Mouse (Mus musculus): ENCODE measurements around the gene Bad. TPM values are rescaled to one million over a fixed set of nuclear protein-coding genes. Genes with fewer than 3 reads are reported as not detected.

The Bad gene
- total and polyA plus RNA-seq, 2 experiments from 2014 or later = 46.8 to 60.7 TPM

DNA sequence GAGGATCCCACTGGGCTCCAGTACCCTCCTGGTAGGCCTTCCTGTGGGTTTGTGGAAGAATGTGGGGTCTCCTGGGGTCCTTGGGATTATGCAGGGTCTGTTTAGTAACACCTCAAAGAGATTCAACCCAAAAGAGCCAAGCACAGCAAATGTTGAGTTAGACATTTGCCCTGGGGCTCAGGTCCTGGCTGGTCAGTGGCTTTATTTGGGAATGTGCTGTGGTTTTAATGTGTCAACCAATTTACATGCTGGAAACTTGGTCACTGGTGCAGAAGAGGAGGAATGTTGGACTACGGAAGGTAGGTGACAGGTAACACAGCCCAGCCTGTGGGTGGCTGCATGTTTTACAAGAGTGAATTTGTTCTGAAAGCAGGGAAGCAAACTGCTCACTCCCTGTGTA is 38.6 kb upstream of the Bad start:
- Histone ChIP-seq H3K36me3 (replicated peaks; ENCODE audit: control insufficient read depth, insufficient read depth, low read length) (peaks cover 24% of the 10 kb centered on the region), H3K27ac (ENCODE audit: low read depth) (no peak overlapping the region), H3K27me3 (ENCODE audit: control insufficient read depth, insufficient read depth, low read length) (no peaks in the 10 kb centered on the region), H3K9me3 (replicated peaks; ENCODE audit: control insufficient read depth, low read length) (no peaks in the 10 kb centered on the region), H3K4me1 (ENCODE audit: control insufficient read depth, insufficient read depth) (peaks cover 5% of the 10 kb centered on the region; the same call in 1 of the 2 replicates), H3K4me3 (ENCODE audit: low read depth, low read length) (no peak overlapping the region), H3K4me2 (ENCODE audit: low read depth, low read length) (no peak overlapping the region), H3K9ac (replicated peaks; ENCODE audit: low read depth, low read length) (no peak overlapping the region)
- ATAC-seq (ENCODE audit: insufficient read depth, low read depth) (no peak), DNase-seq (ENCODE audit: low spot score) (no peak)
- WGBS = 88% methylated on average over 1 of the region's 1 CpGs
- no peak for TF ChIP-seq EP300 (IDR thresholded peaks at IDR 0.05; ENCODE audit: low read depth)
- TF ChIP-seq CTCF (IDR thresholded peaks at IDR 0.05; ENCODE audit: low read depth) = no peak

GRCm38 (mm10) chr19:6904846-6905245 is 36.8 kb upstream of the Bad start:
- TF ChIP-seq CTCF (IDR thresholded peaks at IDR 0.05; ENCODE audit: low read depth) = no peak
- TF ChIP-seq EP300 (IDR thresholded peaks at IDR 0.05; ENCODE audit: low read depth) = no peak
- Histone ChIP-seq H3K27me3 (ENCODE audit: control insufficient read depth, insufficient read depth, low read length) (no peaks in the 10 kb centered on the region), H3K36me3 (replicated peaks; ENCODE audit: control insufficient read depth, insufficient read depth, low read length) (peaks cover 24% of the 10 kb centered on the region), H3K4me2 (ENCODE audit: low read depth, low read length) (no peak overlapping the region), H3K4me3 (ENCODE audit: low read depth, low read length) (no peak overlapping the region), H3K27ac (ENCODE audit: low read depth) (no peak overlapping the region), H3K9ac (replicated peaks; ENCODE audit: low read depth, low read length) (no peak overlapping the region), H3K4me1 (ENCODE audit: control insufficient read depth, insufficient read depth) (peaks cover 12% of the 10 kb centered on the region), H3K9me3 (replicated peaks; ENCODE audit: control insufficient read depth, low read length) (no peaks in the 10 kb centered on the region)
- no peak for DNase-seq (ENCODE audit: low spot score)
- WGBS = 74% methylated on average over 2 of the region's 2 CpGs
- no peak for ATAC-seq (ENCODE audit: insufficient read depth, low read depth)

- peaks cover 12% of the 10 kb centered on the region for H3K4me1 ChIP-seq (ENCODE audit: control insufficient read depth, insufficient read depth)
- TF ChIP-seq EP300 (IDR thresholded peaks at IDR 0.05; ENCODE audit: low read depth) (no peak), CTCF (IDR thresholded peaks at IDR 0.05; ENCODE audit: low read depth) (no peak)
- no peak overlapping the region for H3K9ac ChIP-seq (replicated peaks; ENCODE audit: low read depth, low read length)
- H3K9me3 ChIP-seq (replicated peaks; ENCODE audit: control insufficient read depth, low read length) = no peaks in the 10 kb centered on the region
- H3K27me3 ChIP-seq (ENCODE audit: control insufficient read depth, insufficient read depth, low read length) = no peaks in the 10 kb centered on the region
- peaks cover 24% of the 10 kb centered on the region for H3K36me3 ChIP-seq (replicated peaks; ENCODE audit: control insufficient read depth, insufficient read depth, low read length)
- DNase-seq (ENCODE audit: low spot score) (no peak), ATAC-seq (ENCODE audit: insufficient read depth, low read depth) (no peak)
- no peak overlapping the region for H3K4me3 ChIP-seq (ENCODE audit: low read depth, low read length)
- H3K4me2 ChIP-seq (ENCODE audit: low read depth, low read length) = no peak overlapping the region
- 94% methylated on average over 11 of the region's 11 CpGs for WGBS
- H3K27ac ChIP-seq (ENCODE audit: low read depth) = no peak overlapping the region
Observed at GRCm38 (mm10) chr19:6905498-6906159, 36.0 kb upstream of the Bad start.

GRCm38 (mm10) chr19:6906199-6906598 is 35.5 kb upstream of the Bad start:
- Histone ChIP-seq H3K4me2 (ENCODE audit: low read depth, low read length) (no peak overlapping the region), H3K27ac (ENCODE audit: low read depth) (no peak overlapping the region), H3K36me3 (replicated peaks; ENCODE audit: control insufficient read depth, insufficient read depth, low read length) (peaks cover 27% of the 10 kb centered on the region), H3K4me3 (ENCODE audit: low read depth, low read length) (no peak overlapping the region), H3K9me3 (replicated peaks; ENCODE audit: control insufficient read depth, low read length) (no peaks in the 10 kb centered on the region), H3K9ac (replicated peaks; ENCODE audit: low read depth, low read length) (no peak overlapping the region), H3K27me3 (ENCODE audit: control insufficient read depth, insufficient read depth, low read length) (no peaks in the 10 kb centered on the region), H3K4me1 (ENCODE audit: control insufficient read depth, insufficient read depth) (peaks cover 12% of the 10 kb centered on the region)
- DNase-seq (ENCODE audit: low spot score) = no peak
- WGBS = 75% methylated on average over 3 of the region's 3 CpGs
- ATAC-seq (ENCODE audit: insufficient read depth, low read depth) = no peak
- TF ChIP-seq EP300 (IDR thresholded peaks at IDR 0.05; ENCODE audit: low read depth) (no peak), CTCF (IDR thresholded peaks at IDR 0.05; ENCODE audit: low read depth) (no peak)

DNA sequence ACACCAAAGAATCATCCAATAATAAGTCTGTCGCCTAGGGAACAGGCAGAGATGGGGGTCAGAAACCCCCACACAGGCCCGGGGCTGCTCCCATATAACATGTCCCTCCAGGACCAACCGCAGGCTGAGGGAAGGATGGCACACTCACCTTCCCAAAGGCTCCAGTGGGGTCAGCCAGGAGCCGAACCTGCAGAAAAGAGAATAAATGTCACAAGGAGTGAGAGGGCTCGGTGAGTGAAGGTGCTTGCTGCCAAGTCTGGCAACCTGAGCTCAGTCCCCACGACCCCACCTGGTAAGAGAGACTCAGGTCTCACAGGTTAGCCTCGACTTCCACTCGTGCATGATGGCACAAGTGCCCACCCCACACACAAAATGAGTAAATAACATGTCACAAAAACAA is 34.6 kb upstream of the Bad start:
- Histone ChIP-seq H3K36me3 (replicated peaks; ENCODE audit: control insufficient read depth, insufficient read depth, low read length) (peaks cover 36% of the 10 kb centered on the region), H3K4me3 (ENCODE audit: low read depth, low read length) (no peak overlapping the region), H3K4me1 (ENCODE audit: control insufficient read depth, insufficient read depth) (peaks cover 12% of the 10 kb centered on the region), H3K27me3 (ENCODE audit: control insufficient read depth, insufficient read depth, low read length) (no peaks in the 10 kb centered on the region), H3K4me2 (ENCODE audit: low read depth, low read length) (no peak overlapping the region), H3K9me3 (replicated peaks; ENCODE audit: control insufficient read depth, low read length) (no peaks in the 10 kb centered on the region), H3K9ac (replicated peaks; ENCODE audit: low read depth, low read length) (no peak overlapping the region), H3K27ac (ENCODE audit: low read depth) (no peak overlapping the region)
- no peak for TF ChIP-seq CTCF (IDR thresholded peaks at IDR 0.05; ENCODE audit: low read depth)
- TF ChIP-seq EP300 (IDR thresholded peaks at IDR 0.05; ENCODE audit: low read depth) = no peak
- WGBS = 90% methylated on average over 8 of the region's 8 CpGs
- ATAC-seq (ENCODE audit: insufficient read depth, low read depth) = no peak
- DNase-seq (ENCODE audit: low spot score) = no peak

All from heart, postnatal 0 days (tissue).